Mouse (Mus musculus) hindbrain, embryonic 10.5 days (tissue): ENCODE measurements around the gene 1700029H14Rik. TPM values are rescaled to one million over a fixed set of nuclear protein-coding genes. Genes with fewer than 3 reads are reported as not detected.

Experiments used
- DNase-seq: peaks from one replicate; pipeline ENCODE4 v3.0.0-alpha.2; 2017; ENCODE audit warnings: low spot score
- H3K27ac ChIP-seq: fragments of 300-500 bp; sonication (generic); 2 replicates; pipeline ENCODE4 v1.5.1; 2016; ENCODE audit warnings: mild to moderate bottlenecking, moderate library complexity
- H3K27me3 ChIP-seq: fragments of 300-500 bp; sonication (generic); 2 replicates; pipeline ENCODE4 v1.6.1; 2016; ENCODE audit warnings: mild to moderate bottlenecking; ENCODE audit not compliant: poor library complexity, insufficient read depth, severe bottlenecking
- H3K36me3 ChIP-seq: fragments of 300-500 bp; sonication (generic); 2 replicates; pipeline ENCODE4 v1.6.1; 2016; ENCODE audit warnings: mild to moderate bottlenecking, moderate library complexity
- H3K4me1 ChIP-seq: fragments of 300-500 bp; sonication (generic); replicated peaks from 2 replicates; pipeline ENCODE4 v1.6.1; 2016; ENCODE audit warnings: mild to moderate bottlenecking
- H3K4me3 ChIP-seq: fragments of 300-500 bp; sonication (generic); 2 replicates; pipeline ENCODE4 v1.5.1; 2016; ENCODE audit warnings: mild to moderate bottlenecking, moderate library complexity
- H3K9me3 ChIP-seq: fragments of 300-500 bp; sonication (generic); 2 replicates; pipeline ENCODE4 v1.6.1; 2016; ENCODE audit warnings: mild to moderate bottlenecking, moderate library complexity
- whole genome bisulfite sequencing: fragments of 180-500 bp; shearing (Covaris S2); methylation state at CpG from one replicate; pipeline ENCODE4 v1.1.7; 2016; 5-methylcytosine and 5-hydroxymethylcytosine counted together
- polyA plus RNA-seq: library from polyadenylated mRNA; unstranded; fragments of >200 nt; fragmentation: Nextera tagmentation; extraction: Ambion mirVana; gene quantifications from 2 replicates; pipeline ENCODE4 v1.2.1, GENCODE M21; 2016

Gene 1700029H14Rik
- not detected in 2 replicates for polyA plus RNA-seq

DNA sequence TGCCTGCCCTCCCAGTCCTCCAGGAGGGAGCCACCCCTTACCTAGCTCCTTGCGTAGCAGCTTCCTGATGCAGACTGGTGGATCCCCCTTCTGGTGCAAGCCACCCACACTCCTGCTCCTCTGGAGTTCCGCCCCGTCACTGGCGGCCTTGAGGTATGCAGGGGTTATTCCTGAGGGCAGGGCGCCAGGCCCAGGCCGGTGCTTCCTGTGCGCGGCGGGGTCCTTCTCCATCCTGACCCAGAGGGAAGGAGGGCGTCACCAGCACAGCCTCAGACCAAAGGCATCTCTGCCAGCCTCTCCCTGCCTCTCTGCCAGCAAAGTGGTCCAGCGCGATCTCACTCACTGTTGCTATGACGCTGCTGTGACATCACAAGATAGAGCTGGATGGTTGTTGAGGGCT, at the start of gene 1700029H14Rik:
Gene 1700029H14Rik, minus strand, starts transcription at position 344 of the 400 bp plus-strand sequence.
- DNase-seq, result no peak
- H3K4me1 ChIP-seq, result peaks cover 3% of the 10 kb centered on the region; the same call in 1 of the 2 replicates
- 0 out of 2 replicates have a peak within 1 kb of the TSS, but pooled peaks have one; percentile 2 for H3K27ac ChIP-seq
- H3K27me3 ChIP-seq, result no peaks in the 10 kb centered on the region
- H3K9me3 ChIP-seq, result no peaks in the 10 kb centered on the region
- no peak within 1 kb of the TSS for H3K4me3 ChIP-seq
- 36% methylated on average over 13 of the region's 13 CpGs for WGBS
- no peaks in the 10 kb centered on the region for H3K36me3 ChIP-seq

DNA sequence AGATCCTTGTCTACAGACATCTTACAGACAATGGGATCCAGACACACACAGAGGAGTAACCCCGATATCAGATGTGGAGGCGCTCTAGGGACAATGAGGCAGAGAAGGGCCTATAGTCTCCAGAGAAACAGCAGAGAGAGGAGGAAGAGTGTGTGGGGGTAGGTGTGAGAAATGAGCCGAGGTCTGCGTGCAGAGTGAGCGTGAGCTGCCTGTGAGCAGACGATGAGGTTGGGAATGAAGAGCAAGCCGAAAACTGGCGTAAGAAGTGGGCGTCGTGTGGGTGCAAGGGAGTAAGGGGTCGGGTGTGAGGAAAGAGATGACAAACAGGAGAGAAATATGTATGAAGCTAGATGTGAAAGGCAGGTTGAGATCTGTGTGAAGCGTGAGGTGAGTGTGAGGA, 49.4 kb upstream of the 1700029H14Rik start:
- Histone ChIP-seq H3K9me3 (no peaks in the 10 kb centered on the region), H3K4me3 (no peak overlapping the region), H3K27ac (no peak overlapping the region), H3K27me3 (no peaks in the 10 kb centered on the region), H3K36me3 (peaks cover 24% of the 10 kb centered on the region), H3K4me1 (peaks cover 4% of the 10 kb centered on the region; the same call in 1 of the 2 replicates)
- DNase-seq, result no peak
- WGBS, result 93% methylated on average over 12 of the region's 12 CpGs

DNA sequence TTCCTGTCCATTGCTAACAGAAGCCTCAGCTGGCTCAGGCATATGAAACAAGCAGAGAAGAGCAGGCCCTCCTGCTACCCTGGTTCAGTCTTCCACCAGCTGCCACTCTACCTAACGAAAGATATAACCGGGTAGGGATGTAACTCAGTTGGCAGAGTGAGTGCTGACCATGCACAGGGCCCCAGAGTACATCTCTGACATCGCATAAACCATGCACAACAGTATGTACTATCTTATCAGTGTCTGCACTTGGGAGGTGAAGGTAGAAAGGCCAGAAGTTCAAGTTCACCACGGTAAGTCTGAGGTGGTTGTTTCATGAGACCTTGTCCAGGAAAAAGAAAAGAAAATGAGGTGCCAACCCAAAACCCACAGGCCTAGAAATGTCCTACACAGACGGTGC, 47.7 kb upstream of the 1700029H14Rik start:
- Histone ChIP-seq H3K36me3 (peaks cover 34% of the 10 kb centered on the region), H3K27ac (no peak overlapping the region), H3K9me3 (no peaks in the 10 kb centered on the region), H3K4me3 (no peak overlapping the region), H3K4me1 (peaks cover 7% of the 10 kb centered on the region; the same call in 1 of the 2 replicates), H3K27me3 (no peaks in the 10 kb centered on the region)
- no peak for DNase-seq
- 88% methylated on average over 5 of the region's 5 CpGs for WGBS

DNA sequence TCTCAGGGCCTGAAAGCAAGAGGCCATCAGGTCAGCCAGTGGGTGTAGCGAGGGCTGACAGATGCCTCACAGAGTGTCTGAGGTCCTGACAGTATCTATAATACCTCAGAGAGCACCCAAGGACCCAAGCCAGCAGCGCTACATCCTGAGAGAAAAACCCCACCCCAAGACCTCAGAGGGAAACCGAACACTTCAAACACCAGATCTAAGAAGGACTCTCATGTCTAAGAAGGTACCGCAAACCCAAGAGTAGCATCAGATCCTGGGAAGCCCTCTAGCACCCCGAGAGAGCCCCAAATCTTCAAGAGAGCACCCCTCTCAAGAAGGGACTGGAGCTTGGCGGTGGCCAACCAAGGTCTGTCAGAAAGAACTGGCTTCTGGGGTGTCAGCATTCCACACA, 46.7 kb upstream of the 1700029H14Rik start:
- no peak for DNase-seq
- H3K36me3 ChIP-seq, result peaks cover 33% of the 10 kb centered on the region
- H3K9me3 ChIP-seq, result no peaks in the 10 kb centered on the region
- H3K4me3 ChIP-seq, result no peak overlapping the region
- 91% methylated on average over 6 of the region's 6 CpGs for WGBS
- H3K27me3 ChIP-seq, result no peaks in the 10 kb centered on the region
- no peak overlapping the region for H3K27ac ChIP-seq
- H3K4me1 ChIP-seq, result 0 out of 2 replicates have a peak, but pooled peaks cover 3% of the 10 kb centered on the region

DNA sequence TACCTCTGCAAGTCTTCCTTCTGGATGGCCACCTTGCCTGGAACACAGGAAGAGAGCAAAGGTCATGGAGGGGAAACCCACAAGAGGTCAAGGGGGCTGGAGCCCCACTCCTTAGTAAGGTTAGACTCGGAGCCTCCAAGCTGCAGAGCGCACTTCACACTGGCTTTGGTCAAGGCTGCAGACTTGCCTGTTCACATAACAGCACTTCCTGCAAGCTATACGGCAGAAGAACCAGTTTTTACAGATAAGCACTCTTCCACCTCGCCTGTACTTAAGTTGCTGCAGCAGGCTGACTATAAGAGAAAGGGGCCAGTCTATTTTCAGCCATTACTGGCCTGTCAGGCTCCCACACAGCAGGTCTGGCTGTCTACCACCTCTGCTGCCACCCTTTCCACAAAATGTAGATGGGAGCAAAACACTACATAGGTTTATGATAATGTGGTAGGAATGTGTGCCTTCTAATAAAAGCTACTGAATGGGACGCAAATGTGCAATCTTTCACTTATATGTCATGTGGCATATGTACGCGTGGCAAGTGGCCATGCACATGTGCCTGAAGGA, 43.7 kb upstream of the 1700029H14Rik start:
- no peaks in the 10 kb centered on the region for H3K27me3 ChIP-seq
- no peak overlapping the region for H3K4me3 ChIP-seq
- H3K9me3 ChIP-seq, result no peaks in the 10 kb centered on the region
- no peak for DNase-seq
- H3K36me3 ChIP-seq, result peaks cover 22% of the 10 kb centered on the region
- WGBS, result 84% methylated on average over 7 of the region's 7 CpGs
- no peak overlapping the region for H3K27ac ChIP-seq
- H3K4me1 ChIP-seq, result 0 out of 2 replicates have a peak, but pooled peaks cover 3% of the 10 kb centered on the region

DNA sequence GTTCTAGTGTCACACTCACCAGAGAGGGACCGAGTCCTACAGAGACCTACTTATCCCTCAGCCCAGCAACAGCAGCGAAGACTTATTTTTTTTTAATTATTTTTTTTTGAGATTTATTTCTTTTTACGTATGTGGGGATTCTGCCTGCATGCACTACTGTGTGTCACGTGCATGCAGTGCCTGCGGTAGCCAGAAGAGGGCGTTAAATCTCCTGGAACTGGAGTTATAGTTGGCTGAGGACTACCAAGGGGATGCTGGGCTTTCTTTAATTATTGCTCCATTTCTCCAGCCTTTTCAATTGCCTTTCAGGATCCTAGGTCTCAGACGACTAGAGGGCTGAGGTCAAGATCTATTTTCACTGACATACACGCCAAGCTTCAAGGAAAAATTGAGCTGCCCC, 40.4 kb upstream of the 1700029H14Rik start:
- no peaks in the 10 kb centered on the region for H3K9me3 ChIP-seq
- H3K4me3 ChIP-seq, result no peak overlapping the region
- H3K27me3 ChIP-seq, result no peaks in the 10 kb centered on the region
- H3K36me3 ChIP-seq, result peaks cover 35% of the 10 kb centered on the region
- 53% methylated on average over 8 of the region's 8 CpGs for WGBS
- H3K27ac ChIP-seq, result no peak overlapping the region
- H3K4me1 ChIP-seq, result peaks cover 9% of the 10 kb centered on the region; the same call in 1 of the 2 replicates
- DNase-seq, result peak; percentile 60

DNA sequence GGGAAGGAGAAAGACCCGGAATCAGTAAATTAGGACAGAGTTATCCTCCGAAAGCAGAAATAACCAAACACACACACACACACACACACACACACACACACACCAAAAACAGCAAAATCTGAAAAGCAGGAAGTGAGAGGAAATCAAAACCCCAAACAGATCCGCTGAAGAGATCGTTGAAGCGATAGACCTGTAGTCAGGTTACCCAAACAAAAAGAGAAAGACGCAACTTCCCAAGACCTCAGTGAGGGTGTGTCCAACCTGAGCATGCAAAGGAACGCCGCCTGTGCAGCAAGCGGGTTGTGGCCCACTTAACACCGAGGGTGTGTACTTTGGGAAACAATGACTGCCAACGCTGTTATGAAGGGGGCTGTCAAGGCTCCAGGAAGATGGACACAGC, 38.9 kb upstream of the 1700029H14Rik start:
- no peak for DNase-seq
- WGBS, result 83% methylated on average over 11 of the region's 11 CpGs
- no peaks in the 10 kb centered on the region for H3K27me3 ChIP-seq

DNA sequence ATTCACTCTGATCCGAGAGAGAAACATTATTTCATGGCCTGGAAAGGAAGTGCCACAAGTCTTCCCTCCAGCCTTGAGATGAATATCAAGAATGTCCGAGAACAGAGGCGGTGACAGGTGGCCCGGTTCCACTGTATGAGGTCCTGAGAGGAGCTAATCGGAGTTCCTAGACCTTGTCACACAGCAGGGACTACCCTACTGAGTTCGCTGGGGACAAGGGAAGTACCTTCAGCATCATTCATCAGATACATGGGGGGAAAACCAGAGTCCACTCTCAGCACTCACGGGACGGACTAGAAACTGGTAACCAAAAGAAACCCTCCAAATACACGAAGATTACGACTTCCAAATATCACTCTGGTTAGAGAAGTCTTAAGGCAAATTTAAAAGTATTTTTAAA, 38.5 kb upstream of the 1700029H14Rik start:
- WGBS, result 90% methylated on average over 10 of the region's 10 CpGs
- peaks cover 6% of the 10 kb centered on the region; the same call in 1 of the 2 replicates for H3K4me1 ChIP-seq
- DNase-seq, result no peak
- no peaks in the 10 kb centered on the region for H3K27me3 ChIP-seq
- no peak overlapping the region for H3K27ac ChIP-seq
- H3K36me3 ChIP-seq, result peaks cover 52% of the 10 kb centered on the region
- no peaks in the 10 kb centered on the region for H3K9me3 ChIP-seq
- H3K4me3 ChIP-seq, result no peak overlapping the region

More for the DNA sequence above, 38.9 kb upstream of the 1700029H14Rik start:
- H3K4me1 ChIP-seq, result peaks cover 6% of the 10 kb centered on the region; the same call in 1 of the 2 replicates
- no peak overlapping the region for H3K4me3 ChIP-seq
- H3K36me3 ChIP-seq, result peaks cover 50% of the 10 kb centered on the region
- no peak overlapping the region for H3K27ac ChIP-seq
- no peaks in the 10 kb centered on the region for H3K9me3 ChIP-seq

DNA sequence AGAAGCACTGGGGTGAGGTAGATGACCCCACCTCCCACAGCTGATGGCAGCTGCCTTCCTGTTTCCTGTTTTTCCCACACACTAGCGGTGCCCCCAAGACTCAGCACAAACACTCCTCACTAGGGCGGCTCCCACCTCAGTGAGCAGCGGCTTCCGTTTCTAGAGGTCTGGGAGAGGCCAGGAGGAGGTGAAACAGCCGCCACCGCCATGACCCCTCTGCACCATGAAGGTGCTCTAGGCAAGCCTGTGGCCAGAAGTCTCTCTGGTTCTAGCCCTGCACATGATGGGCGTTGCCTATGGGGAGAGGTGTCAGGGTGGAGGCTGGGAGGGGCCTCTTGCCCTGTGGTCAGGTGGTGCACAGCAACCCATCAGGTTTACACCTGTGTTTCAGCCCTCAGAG, 37.9 kb upstream of the 1700029H14Rik start:
- no peaks in the 10 kb centered on the region for H3K27me3 ChIP-seq
- H3K36me3 ChIP-seq, result peaks cover 49% of the 10 kb centered on the region
- no peak for DNase-seq
- WGBS, result 75% methylated on average over 7 of the region's 7 CpGs
- no peak overlapping the region for H3K4me3 ChIP-seq
- H3K4me1 ChIP-seq, result peaks cover 6% of the 10 kb centered on the region; the same call in 1 of the 2 replicates
- H3K9me3 ChIP-seq, result no peaks in the 10 kb centered on the region
- no peak overlapping the region for H3K27ac ChIP-seq

DNA sequence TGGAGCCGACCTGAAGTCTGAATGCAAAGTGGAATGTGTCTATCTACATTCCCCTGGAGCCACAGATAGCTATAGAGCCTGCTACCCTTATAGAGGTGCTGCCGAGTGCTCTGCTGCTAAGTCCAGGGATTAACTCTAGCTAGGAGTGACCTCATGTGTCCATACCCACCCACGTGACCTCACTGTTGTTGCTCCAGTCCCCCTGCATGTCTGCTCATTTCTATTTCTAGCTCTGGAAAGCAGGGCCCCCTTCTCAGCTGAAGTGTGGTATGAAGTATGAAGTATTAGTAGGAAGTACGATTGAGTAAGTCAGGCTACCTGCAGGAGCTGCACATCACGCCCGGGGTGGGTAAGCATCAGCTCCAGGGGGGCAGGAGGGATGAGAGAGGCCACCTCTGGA, 35.5 kb upstream of the 1700029H14Rik start:
- peaks cover 40% of the 10 kb centered on the region for H3K36me3 ChIP-seq
- no peak overlapping the region for H3K4me3 ChIP-seq
- DNase-seq, result no peak
- peaks cover 6% of the 10 kb centered on the region; the same call in 1 of the 2 replicates for H3K4me1 ChIP-seq
- no peaks in the 10 kb centered on the region for H3K9me3 ChIP-seq
- 92% methylated on average over 6 of the region's 6 CpGs for WGBS
- no peaks in the 10 kb centered on the region for H3K27me3 ChIP-seq
- no peak overlapping the region for H3K27ac ChIP-seq

DNA sequence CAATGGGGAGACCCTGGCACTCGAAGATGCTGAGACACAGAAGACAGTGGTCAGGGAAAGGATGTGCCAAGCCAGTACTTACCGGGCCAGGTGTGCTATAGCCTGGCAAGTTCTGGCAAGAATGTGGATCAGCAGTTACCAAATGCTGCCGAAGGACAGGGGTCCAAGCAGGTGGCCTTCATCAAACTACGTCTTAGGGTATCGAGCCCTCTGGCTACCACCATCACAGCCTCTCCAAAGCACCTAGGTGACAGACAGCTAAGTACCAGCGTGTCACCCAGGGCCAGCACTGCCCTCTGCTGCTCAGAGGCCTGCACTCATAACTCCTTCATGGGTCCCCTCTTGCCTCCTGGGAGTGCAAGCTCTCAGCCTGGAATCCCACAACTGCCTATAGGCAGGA, 33.6 kb upstream of the 1700029H14Rik start:
- WGBS, result 91% methylated on average over 6 of the region's 6 CpGs
- Histone ChIP-seq H3K36me3 (peaks cover 40% of the 10 kb centered on the region), H3K9me3 (no peaks in the 10 kb centered on the region), H3K4me3 (no peak overlapping the region), H3K27ac (no peak overlapping the region), H3K27me3 (no peaks in the 10 kb centered on the region), H3K4me1 (peaks cover 6% of the 10 kb centered on the region; the same call in 1 of the 2 replicates)
- no peak for DNase-seq

DNA sequence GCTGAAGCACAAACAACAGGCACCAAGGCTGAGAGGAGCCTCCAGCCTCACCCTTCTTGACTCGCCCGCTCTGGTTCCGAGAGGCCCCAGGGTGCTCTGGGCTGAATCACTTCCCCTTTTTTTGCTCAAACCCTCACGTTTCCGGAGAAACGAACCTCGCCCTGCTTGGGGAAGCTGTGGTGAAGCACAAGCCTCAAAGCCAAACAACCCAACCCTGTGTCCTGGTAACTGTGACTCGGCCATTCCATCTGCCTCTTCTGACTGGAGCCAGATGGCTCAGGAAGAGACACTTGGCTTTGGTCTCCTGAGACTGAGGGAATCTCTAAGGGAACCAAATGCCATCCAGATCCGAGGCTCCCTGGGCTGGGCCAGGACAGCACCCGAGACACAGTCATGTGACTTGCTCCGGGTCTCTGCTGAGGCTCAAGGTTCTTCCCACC, 32.6 kb upstream of the 1700029H14Rik start:
- Histone ChIP-seq H3K4me1 (no peaks in the 10 kb centered on the region), H3K9me3 (no peaks in the 10 kb centered on the region), H3K27ac (peak overlapping the region; percentile 40; the same call in 1 of the 2 replicates), H3K4me3 (no peak overlapping the region), H3K27me3 (no peaks in the 10 kb centered on the region), H3K36me3 (peaks cover 35% of the 10 kb centered on the region)
- 88% methylated on average over 11 of the region's 11 CpGs for WGBS
- no peak for DNase-seq

DNA sequence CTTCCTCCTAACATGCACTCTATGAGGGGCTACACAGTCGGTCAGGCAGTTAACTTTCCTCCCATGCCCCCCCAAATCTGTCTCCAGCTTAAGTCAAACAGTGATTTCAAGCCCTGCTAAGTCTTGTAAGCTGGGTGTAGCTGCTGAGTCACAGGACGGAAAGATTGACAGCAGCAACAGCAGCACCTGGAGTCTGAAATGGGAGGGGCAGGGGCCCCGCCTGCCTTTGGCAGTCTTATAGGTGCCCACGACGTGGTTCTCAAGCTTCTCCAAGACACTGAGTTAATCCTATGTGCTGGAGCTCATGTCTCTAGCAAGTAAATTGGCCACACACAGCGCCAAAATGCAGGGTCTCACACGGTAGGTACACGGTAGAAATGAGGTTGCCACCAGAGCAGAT, 31.1 kb upstream of the 1700029H14Rik start:
- no peak overlapping the region for H3K4me3 ChIP-seq
- WGBS, result 86% methylated on average over 8 of the region's 8 CpGs
- DNase-seq, result no peak
- H3K27ac ChIP-seq, result no peak overlapping the region
- H3K9me3 ChIP-seq, result no peaks in the 10 kb centered on the region
- H3K4me1 ChIP-seq, result no peaks in the 10 kb centered on the region
- no peaks in the 10 kb centered on the region for H3K27me3 ChIP-seq
- H3K36me3 ChIP-seq, result peaks cover 42% of the 10 kb centered on the region
